Mouse (Mus musculus): ENCODE measurements around the gene Pibf1. TPM values are rescaled to one million over a fixed set of nuclear protein-coding genes. Genes with fewer than 3 reads are reported as not detected.

The Pibf1 gene
- total RNA-seq, 2 experiments from 2014 or later = 7.3 to 9.6 TPM

DNA sequence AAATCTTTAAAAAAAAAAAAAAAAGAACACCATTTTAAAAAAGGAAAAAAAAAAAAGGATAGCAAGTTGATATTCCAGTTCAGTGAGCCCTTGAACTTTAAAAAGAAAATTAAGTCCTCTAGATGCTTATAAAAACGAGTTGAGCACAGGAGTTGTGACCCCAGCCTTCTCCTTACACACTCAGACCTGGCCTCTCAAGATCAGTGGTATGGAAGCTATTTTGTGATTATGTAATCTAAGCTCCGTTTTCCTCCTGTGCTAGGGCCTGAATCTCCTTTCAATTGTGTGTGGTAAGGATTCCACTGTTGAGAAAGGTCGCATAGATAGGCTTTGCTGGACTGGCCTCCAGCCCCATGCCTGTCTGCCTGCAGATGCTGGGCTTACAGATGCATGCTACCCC is 145.3 kb downstream of the Pibf1 start:
- ATAC-seq (replicated peaks; ENCODE audit: low FRiP score, poor library complexity, severe bottlenecking) = no peak

DNA sequence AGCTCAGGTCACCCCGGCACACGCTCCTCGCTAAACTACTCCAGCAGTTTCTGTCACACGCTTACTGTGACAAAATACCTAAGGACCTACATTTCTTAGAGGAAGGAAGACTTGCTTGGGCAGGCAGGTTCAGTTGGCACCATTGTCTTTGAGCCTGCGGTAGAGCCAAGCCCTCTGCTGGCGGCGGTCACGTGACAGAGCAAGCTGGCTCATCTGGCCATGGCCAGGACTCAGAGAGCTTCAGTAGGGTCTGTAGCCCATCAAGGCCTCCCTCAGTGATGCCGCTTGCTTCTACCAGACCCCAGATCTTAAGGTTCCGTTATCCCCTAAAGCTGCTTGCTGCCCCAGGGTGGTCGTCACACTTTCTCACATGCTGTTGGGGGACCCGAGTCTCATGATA is 162.8 kb downstream of the Pibf1 start:
- no peak for ATAC-seq (replicated peaks; ENCODE audit: low FRiP score, poor library complexity, severe bottlenecking)

DNA sequence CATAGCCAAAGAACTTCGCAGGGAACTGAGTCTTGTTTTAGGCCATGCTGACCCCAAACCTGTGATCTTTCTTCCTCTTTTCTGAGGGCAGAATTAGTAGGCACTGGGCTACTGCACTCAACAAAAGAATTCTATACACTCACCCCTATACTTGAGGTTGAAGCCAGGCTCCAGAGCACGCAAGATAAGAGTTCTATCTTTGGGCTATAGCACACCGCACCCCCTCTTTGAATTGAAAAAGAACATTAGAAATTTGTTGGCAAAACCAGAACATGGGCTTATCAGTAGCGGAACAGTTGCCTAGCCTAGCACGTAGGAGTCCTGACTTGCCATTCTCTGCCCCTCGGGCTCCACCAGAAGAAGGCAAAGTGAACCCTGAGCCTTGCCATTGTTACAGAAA is 164.6 kb downstream of the Pibf1 start:
- ATAC-seq (replicated peaks; ENCODE audit: low FRiP score, poor library complexity, severe bottlenecking) = peak; percentile 83

DNA sequence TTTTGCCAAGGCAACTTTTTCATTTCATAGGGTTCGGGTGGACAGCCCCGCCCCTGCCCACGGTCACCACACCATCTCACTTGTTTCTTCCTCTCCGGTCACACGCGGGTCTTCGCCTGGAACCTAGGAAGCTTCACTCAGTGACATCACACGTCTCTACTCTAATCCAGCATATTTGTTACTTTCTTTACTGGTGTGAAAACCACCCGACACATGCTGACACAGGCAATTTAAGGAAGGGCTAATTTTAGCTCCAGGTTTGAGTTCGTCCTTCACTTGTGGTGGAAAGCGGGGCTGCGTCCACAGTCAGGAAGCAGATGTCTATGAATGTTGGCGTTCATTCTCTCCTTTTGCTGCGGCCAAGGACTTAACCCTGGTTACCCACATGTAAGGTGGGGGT is 166.6 kb downstream of the Pibf1 start:
- no peak for ATAC-seq (replicated peaks; ENCODE audit: low FRiP score, poor library complexity, severe bottlenecking)

DNA sequence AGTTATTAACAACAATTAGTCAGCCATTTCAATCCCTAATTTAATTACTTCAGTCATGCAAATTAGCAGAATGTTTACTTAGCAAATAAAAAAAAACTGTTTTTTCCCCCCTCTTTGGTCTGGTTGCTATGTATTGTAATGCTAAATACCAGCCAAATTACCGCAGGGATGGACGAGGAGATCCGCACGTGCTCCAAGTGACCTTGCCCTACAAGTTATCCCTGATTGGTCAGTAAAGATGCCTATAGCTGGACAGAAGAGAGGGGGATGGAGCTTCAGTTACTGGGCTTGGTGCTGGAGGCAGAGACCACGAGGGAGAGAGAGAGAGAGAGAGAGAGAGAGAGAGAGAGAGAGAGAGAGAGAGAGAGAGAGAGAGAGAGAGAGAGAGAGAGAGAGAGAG is 167.5 kb downstream of the Pibf1 start:
- ATAC-seq (replicated peaks; ENCODE audit: low FRiP score, poor library complexity, severe bottlenecking) = no peak

DNA sequence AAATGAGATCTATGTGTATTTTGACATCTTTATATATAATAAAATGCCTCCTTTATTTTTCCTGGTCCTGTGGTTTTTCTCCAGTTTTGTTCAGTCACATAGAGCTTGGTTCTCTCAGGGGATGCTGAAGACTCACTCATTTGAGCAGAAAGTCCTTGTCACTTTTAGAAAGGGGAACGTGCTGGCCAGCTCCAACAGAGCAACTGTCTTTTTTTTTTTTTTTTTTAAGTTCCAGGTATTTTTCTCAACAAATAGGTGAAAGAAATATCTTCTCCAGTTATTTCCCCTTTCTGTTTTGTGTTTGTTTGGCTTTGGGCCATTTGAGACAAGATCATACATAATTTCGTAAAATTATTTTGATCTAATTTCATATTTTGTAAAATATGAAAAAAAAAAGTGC is 174.8 kb downstream of the Pibf1 start:
- no peak for ATAC-seq (replicated peaks; ENCODE audit: low FRiP score, poor library complexity, severe bottlenecking)

DNA sequence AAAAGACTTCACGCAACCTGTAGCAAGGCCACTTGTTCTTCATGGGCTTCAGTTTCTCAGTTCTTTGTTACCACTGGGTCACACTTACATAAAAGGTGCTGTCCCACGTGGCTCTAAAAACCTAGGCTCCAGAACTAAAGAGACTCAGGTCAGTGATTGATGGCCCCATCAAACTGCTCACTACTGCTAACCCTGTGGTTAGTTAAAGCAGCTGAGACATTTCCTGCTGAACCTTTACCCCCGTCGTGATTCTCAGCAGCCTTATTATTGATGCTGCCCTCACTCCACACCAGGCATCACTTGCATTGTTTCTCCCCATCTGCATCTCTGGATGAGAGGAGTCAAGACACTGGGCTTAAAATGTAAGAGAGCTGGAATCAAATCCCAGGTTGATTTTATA is 176.6 kb downstream of the Pibf1 start:
- ATAC-seq (replicated peaks; ENCODE audit: low FRiP score, poor library complexity, severe bottlenecking) = no peak

DNA sequence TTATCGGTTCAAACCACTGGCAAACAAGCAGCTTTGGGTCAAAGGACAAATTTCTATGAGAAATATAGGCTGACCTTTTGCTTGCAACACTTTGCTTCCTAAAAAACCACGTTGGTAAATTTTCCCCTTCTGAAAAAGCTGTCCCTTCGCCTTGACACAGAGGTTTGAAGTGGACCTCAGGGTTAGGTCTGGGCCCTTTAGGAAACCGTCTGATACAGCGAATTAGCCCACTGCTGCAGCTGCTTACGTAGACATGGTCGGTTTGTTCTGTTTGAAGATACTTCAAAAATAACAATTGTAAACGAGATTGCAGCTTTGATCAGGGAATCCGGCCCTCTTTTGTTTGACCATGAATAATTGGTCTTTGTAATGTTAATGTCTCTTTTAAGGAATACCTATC is 179.1 kb downstream of the Pibf1 start:
- no peak for ATAC-seq (replicated peaks; ENCODE audit: low FRiP score, poor library complexity, severe bottlenecking)

DNA sequence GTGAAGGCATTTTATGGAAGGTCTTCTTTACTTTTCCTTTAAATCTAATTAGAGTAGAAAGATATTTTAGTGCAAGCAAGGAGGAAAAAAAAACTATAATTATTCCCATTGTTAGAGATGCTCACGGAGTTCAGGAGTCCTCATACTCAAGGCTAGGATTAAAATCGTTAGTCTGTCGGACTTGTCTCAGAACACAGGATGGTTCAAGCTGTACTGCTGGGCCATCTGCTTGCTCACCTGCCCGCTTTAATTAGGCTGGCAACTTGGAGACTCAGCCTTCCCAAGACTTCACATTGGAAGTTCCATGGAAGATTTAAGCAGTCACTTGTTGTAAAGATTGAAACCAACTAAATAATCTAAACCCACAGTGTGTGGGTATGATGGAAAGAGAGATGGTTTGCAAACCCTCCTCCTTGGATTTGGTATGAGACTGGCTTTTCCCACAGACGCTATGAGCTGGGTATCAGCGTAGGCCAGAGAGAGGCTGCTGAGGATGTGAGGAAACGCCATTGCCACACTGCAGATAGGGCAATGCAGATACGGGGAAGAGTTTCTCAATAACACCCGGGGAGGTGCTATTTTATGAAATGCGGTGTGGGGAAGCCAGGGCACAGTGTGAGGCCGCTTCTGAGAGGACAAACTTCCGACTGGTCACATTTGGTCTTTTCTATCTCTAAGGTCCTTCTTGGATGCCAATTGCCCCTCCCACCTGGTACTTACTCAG is 179.7 kb downstream of the Pibf1 start:
- ATAC-seq (replicated peaks; ENCODE audit: low FRiP score, poor library complexity, severe bottlenecking) = no peak

DNA sequence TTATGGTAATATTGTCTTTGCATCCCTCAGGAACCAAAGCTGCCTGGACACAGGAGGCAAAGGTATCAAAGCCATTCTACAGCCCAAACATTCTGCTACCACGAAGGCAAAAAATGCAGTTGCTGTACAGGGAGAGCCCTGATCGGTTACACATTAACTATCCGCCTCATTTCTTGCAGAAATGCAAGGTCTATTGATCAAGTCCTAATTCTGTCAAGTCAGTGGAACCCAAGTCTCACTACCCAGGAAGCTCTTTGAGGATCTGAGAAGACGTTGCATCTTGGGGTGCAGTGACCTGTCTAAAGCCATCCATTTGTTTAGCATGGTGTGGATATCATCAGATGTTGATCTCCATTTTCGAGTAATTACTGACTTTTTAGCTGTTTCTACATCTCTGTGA is 181.2 kb downstream of the Pibf1 start:
- ATAC-seq (replicated peaks; ENCODE audit: low FRiP score, poor library complexity, severe bottlenecking) = no peak

DNA sequence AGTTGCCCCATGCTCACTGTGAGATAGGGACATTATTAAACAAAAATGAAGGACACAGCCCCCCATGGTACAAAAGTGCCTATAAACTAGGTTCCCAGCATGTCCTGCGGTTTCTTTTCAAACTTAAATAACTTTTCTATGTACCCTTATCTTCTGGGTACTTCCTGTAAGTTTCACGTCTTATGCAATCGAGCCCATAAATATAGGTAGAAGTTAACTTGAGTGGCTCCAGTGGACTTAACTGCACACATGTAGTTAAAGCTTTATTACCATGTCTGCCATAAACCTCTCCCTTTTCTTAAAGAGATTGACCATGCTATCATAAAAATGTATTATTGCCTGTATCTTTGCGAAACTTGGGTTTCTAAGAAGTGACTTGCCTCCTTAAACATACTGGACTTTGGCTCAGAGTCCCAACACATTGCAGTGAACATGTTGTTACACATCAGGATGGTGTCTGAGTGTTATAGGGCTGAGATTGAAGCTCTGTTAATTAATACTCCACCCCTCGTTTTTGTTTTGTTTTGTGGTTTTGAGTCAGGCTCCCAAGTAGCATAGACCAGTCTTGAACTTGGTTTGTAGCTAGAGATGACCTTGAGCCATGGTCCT is 181.7 kb downstream of the Pibf1 start:
- ATAC-seq (replicated peaks; ENCODE audit: low FRiP score, poor library complexity, severe bottlenecking) = no peak

DNA sequence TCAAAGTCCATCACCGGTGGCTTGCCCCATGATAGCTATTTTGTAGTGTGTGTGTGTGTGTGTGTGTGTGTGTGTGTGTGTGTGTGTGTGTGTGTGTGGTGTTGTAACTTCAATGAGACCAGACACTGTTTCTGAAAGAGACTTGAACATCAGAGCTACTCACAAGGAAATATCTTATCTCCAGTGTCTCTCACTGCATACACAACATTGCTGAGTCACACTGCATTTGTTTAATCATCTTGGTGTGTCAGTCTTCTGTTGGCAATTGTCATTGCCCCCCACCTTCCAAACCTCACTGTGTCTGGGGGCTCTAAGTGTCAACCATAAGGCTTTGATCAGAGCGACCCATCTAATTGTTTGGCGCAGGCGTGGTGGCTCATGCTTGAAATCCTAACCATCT is 186.3 kb downstream of the Pibf1 start:
- no peak for ATAC-seq (replicated peaks; ENCODE audit: low FRiP score, poor library complexity, severe bottlenecking)

DNA sequence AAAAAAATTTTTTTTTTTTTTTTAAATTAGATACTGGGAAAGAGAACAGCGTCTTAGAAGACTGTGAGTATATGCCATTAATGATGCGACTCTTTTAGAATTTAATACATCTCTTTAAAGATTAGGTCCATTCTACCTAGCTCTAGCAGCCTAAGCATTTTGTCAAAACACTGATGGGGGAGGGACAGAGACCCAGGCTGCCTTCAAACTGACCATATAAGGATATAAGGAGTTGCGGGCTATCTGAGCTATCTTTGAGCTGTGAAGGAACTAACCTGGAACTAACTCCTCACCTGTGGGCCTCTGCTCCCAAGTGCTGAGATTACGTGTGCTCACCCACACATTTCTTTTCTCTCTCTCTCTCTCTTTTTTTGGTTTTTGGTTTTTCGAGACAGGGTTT is 193.0 kb downstream of the Pibf1 start:
- no peak for ATAC-seq (replicated peaks; ENCODE audit: low FRiP score, poor library complexity, severe bottlenecking)

DNA sequence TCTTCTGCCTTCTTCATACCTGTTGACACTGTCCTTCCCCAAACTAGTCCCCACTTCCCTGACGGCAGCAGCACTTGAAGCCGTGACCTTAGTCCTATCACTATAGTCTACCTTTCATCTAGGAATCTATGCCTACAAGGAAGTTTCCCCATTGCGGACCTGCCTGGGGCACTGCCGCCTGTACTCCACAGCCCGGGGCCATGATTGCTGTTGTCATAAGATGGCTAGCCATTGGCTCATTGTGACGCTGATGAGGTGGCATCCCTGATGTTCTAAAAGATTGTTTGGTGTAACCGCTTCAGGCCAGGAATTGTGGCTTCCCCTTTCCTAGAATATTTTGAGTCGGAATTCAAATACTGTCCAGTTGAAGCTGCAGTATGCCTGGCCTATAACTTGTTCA is 195.2 kb downstream of the Pibf1 start:
- no peak for ATAC-seq (replicated peaks; ENCODE audit: low FRiP score, poor library complexity, severe bottlenecking)

DNA sequence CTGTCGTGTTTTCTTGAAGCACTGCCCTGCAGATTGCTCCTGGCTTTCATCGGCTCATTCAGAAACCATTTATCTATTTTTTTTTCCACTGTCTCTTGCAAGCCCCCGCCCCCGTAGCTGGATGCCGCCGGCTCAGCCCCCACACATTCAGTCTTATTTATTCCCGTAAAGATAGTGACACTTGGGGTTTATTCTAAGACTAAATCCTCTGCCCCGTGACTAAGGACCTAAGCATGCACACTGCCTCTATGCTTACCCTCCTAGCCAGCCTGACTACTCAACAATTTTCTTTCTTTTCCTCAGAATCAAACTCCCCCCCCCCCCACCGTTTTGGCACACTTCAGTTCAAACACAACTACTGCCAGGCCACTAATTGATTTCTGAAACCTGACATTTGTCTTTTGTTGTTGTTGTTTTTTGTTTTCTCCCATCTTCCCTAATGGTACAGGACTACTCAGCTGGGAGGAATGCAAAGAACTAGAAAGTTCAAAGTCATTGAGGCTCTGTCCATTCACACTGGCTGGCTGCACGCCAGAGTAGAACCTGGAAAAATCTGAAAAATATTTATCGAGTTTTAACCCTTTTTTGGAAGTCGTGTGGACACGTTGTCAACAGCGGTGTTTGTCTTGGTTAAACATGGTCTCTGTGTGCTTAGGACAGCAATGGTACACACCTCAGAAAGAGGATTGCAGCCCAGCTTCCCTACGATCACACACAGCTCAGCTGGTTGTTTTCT is 196.6 kb downstream of the Pibf1 start:
- no peak for ATAC-seq (replicated peaks; ENCODE audit: low FRiP score, poor library complexity, severe bottlenecking)

DNA sequence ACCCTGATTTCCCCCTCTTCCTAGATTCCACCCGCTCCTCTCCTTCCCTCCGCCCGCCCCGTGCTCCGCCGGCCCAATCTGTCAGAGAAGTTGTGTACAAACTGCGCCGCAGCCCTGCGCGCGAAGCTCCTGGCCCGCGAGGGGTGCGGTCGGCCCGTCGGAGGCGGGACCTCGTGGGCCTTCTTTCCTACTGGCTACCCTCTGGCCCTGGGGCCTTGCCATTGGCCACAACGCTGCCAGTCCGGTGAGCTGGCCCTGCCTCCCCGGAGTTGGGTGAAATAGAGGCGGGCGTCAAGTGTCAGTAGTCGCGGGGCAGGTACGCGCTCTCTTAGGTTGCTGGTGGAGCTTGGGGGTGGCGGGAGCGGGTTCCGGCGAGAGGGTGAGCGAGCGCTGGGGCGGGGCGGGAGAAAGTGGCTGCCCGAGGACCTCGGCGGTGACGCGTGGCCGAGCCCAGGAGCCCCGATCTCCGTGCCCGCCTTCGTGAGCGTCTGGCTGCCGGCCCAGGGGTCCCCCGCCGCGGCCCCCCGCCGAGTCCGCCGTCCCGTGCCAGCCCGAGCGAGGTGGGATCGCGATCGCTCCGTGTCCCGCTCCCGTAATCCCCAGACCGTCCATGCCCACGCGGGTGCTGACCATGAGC is 199.3 kb downstream of the Pibf1 start, which contains the start of gene Klf5:
TSS of gene Klf5 (plus strand) at position 307 of the 637 bp plus-strand sequence.
- ATAC-seq (replicated peaks; ENCODE audit: low FRiP score, poor library complexity, severe bottlenecking) = peak; percentile 100

DNA sequence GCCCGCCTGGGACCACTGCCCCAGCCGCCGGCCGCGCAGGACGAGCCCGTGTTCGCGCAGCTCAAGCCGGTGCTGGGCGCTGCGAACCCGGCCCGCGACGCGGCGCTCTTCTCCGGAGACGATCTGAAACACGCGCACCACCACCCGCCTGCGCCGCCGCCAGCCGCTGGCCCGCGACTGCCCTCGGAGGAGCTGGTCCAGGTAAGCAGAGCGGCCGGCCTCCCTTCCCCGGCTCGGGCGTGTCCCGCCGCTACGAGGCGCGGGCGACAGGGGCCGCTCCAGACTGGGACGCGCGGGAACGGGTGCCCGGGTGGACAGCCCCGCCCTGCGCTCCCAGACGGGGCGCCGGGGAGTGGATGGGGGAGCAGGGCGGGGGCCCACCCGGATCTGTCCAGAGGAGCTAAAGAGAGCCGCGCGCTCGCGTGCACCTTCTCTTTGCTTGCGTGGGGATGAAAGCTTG is 199.8 kb downstream of the Pibf1 start:
- peak; percentile 72 for ATAC-seq (replicated peaks; ENCODE audit: low FRiP score, poor library complexity, severe bottlenecking)

DNA sequence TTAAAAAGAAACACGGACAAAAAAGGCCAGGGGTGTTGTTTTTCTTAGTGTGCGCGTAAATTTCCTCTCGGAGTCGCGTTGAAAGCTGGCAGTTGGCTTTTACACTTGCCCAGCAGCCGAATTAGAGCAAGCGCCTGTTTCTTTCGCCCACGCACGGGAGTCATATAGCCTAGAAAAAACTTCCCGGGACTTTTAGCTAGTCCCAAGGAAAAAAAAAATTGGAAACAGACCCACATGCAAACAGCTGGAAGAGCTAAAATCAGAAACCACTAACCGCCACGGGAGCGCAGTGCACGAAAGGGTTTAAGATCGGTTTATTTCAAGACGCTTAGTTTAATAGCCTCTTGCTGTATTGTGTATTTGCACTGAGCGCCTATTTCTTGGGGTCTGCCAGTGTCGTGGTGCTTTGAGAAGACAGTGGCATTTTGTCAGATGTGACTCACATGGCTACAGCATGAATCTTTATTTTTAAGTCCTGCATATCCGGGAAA is 200.5 kb downstream of the Pibf1 start:
- no peak for ATAC-seq (replicated peaks; ENCODE audit: low FRiP score, poor library complexity, severe bottlenecking)

DNA sequence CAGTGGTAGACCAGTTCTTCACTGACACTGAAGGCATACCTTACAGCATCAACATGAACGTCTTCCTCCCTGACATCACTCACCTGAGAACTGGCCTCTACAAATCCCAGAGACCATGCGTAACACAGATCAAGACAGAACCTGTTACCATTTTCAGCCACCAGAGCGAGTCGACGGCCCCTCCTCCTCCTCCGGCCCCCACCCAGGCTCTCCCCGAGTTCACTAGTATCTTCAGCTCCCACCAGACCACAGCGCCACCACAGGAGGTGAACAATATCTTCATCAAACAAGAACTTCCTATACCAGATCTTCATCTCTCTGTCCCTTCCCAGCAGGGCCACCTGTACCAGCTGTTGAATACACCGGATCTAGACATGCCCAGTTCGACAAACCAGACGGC is 202.2 kb downstream of the Pibf1 start:
- ATAC-seq (replicated peaks; ENCODE audit: low FRiP score, poor library complexity, severe bottlenecking) = no peak

Data from erythroblast, adult 5-6 weeks (primary cell).